Mouse (Mus musculus): ENCODE data around the gene Olfr1368.
"Not testable (repeated sequence)": the region's sequence is repeated elsewhere in the genome, so short reads cannot be mapped to it uniquely, and the experiment has no call there.

Olfr1368 gene

DNA sequence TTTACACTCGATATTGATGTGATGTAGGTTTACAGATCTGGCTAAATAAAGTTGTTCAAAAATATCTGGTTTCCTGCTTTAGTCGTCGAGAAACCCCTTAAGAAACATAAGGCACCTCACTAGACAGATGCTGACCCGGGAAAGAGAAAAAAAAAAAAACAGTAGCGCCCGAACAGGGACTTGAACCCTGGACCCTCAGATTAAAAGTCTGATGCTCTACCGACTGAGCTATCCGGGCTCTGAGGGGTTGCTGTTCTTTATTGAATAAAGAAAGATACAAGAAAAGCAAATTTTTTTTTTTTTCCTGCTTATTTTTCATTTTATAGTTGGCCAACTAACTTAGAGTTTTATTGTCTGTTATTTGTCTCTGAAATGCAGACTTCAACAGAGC, 22.2 kb upstream of the Olfr1368 start:
- no peak for DNase-seq (ENCODE audit: extremely low read depth, low read depth)

DNA sequence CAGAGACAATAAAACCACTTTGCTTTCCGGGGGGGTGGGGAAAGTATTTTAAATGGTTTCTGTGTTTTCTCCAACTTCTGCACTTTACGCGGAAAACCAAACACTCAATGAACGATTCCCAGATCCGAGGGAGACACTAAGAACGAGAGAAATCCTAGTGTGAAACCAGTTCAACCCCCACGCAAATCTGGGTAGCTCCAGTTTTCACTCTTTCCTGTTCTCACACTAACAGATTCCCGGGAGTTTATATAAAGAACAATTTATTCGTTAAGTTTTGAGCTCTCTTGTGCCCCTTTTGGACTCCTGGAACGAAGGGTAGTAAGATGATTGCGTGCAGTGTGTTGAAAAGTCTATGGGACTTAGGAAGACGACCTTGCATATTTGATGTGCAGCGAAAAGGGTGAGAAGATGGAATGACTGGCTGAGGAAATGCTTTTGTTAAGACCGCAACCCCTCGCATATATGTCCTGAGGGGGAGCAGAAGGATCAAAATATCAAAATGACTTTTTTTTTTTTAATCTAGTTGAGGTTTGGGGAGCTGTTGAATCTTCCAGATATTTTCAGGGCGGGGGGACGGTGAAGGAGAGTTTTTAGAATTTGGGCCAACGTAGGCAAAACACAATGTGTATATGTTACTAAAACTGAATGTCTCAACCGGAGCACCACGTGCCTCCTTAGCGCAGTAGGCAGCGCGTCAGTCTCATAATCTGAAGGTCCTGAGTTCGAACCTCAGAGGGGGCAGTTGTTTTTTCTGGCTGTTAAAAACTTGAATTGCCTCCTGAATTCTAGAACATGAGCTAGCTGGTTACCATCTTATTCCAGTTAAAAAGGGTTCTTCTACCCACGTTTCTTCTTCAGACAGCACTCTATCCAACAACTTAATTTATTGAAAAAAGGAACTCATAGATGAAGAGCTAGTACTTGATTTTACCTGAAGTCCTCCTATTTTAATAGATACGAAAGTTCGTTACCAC, 21.6 kb upstream of the Olfr1368 start:
- peak; percentile 68 for DNase-seq (ENCODE audit: extremely low read depth, low read depth)

DNA sequence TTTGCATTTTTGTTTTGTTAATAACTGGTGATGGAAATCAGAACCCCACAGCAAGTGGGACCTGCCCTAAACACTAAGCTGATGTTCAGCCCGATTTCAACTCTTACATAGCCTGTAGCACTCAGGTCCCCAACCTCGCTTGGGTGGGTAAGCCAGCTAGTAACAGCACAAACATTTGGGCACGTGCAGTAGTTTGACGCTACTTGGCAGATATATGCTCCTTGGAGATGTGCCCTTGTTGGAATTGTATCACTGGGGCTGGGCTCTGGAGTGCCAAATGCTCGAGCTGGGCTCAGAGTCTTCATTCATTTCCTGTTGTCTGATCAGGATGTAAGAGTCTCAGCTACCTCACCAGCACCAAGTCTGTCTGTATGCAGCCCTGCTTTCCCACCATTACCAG, 16.9 kb upstream of the Olfr1368 start:
- no peak for DNase-seq (ENCODE audit: extremely low read depth, low read depth)

DNA sequence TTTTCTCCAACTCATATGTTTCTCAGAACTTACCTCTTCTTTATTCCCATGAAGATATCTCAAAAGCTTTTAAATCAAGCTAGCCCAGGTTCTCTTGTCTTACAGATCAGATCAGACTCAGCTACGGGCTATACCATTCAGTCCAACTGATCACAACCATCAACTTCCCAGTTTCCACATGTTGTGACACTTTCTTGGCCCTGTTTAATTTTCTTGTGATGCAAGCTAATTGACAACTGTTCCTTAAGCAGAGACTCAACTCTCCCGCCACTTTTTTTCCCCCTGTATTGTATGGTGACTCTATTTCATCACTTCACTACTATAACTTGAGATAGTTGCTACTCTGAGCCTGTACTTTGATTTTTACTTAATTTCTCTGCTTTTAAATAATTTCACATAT, 15.9 kb upstream of the Olfr1368 start:
- no peak for DNase-seq (ENCODE audit: extremely low read depth, low read depth)

DNA sequence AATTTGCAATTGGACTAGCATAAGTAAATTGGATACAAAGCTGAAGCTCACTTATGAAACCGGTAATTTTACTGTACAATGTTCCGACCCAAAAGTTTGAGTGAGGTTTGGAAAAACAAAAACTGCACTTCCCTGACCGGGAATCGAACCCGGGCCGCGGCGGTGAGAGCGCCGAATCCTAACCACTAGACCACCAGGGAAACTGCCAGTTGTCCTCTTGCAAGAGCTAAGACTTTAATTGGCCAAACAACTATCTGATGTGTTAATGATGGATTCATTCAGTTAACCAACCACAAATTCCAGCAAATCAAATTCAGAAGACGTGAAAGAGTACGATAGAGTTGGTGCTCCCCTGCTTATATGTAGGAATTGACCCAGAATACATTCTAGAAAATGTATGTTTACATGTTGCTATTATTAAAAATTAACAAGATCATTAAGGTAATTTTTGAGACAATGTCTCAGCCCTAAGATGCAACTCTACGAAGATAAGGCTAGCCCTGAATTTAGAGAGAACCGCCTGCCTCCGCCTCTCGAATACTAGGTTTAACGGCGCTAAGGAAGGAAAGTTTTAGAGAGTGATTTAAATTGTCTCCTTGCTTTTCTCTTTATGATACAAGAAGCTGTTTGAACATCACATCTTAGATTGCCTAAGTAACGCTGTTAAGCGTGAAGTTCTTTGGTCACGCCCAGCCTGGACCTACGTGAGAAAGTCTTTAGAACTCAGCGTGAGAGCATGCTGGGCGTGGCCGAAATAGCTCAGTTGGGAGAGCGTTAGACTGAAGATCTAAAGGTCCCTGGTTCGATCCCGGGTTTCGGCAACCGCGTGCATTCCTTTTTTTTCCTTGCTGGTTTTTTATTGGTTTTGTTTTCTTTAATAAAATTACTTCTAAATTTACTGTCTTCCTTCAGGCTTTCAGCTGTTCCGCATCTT, 15.3 kb upstream of the Olfr1368 start:
- DNase-seq (ENCODE audit: extremely low read depth, low read depth) = no peak

DNA sequence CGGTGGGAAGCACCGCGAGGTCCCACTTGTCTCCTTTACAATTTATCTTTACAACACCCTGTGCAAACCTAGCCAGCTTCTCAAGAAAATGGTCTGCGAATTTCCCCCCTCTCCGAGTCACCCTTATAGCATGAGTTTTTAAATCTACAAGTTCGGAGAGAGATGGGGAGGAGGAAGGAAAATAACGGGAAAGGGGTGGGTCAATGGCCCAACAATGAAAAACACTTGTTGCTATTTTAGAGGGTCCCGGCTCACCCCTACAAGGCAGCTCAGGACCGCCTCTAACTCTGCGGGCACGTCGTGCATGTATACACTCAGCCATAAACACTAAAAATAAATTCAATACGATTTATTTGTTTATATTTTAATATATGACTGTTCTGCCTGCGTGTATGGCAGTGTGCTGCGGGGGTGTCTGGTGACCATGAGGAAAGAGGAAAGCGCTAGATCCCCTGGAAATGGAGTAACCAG, 14.4 kb upstream of the Olfr1368 start:
- no peak for DNase-seq (ENCODE audit: extremely low read depth, low read depth)

DNA sequence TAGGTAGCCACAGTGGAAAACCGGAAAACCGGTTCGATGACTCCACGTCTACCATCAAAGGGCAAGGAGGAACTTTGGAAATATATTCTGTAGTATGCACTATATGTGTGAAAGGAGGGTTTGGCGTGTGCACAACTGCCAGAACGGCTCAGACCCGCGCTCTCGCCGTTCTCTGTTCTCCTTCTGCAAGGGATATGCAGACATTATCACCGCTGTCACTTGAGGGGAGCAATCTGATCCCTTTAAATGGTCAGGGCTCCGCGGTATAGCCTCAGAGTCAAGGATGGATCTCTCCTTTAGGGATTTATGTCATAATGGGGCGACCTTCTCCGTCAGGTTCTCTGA, 13.8 kb upstream of the Olfr1368 start:
- no peak for DNase-seq (ENCODE audit: extremely low read depth, low read depth)

DNA sequence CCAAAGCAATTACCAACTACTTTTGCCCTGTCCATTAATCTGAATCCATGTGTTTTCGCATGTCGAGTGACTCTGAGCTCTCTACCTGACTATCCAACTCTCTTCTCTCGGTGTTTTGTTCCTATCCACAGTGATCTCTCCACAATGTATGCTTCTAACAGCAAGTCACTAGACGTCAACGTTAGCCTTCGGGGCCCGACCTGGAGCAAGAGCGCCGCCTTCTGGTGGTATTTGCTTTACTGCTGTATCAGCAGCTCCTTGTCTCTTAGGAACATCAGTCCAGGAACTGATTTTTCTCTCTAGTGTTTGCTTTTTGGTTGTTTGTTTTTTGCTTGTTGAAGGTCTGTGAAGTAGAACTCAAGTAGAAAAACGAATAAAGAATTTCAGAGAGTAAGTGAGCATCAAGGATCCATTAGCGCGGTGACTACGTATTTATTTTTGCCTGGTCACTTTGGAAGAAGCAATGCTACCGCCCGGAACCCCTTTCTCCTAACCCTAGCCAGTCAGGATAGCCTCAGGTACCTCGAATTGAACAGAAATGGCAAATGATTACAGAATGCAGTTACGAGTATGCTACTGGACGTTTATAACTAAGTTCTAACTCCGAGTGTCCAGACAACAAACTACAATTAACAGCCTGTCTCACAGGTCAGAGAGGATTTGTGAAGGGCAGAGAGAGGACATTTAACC, 13.3 kb upstream of the Olfr1368 start:
- peak; percentile 80 for DNase-seq (ENCODE audit: extremely low read depth, low read depth)

DNA sequence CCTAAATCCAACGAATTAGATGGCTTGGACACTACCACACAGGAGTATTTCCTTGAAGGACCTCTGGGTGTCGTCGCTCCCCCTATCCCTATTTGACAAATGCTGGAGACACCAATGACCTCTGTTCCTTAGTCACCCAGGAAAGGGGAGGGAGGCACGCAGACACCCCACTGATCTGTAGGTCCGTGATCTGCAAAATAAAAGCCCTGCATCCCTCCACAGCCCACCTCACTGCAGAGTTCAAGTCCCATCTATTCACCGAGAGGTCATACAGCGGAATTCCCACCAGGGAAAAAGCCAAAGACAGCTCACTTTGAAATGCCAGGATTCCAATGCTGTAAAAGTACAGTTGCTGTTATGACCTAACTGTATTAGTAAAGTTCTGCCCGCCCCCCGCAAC, 12.4 kb upstream of the Olfr1368 start:
- no peak for DNase-seq (ENCODE audit: extremely low read depth, low read depth)

DNA sequence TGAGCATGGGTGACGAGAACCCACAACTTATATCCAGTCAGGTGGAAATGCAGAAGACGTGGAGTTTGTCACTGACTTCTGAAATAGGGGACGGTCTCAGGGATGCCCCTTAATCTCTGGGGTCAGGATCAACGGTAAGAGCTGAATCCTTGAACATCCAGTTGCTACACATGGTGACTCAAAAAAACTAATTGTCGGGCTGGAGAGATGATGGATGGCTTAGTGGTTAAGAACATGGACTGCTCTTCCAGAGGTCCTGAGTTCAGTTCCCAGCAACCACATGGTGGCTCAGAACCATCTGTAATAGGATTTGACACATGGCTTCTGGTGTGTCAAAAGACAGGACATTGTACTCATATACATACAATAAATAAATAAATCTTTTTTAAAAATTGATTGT, 10.2 kb upstream of the Olfr1368 start:
- DNase-seq (ENCODE audit: extremely low read depth, low read depth) = no peak

DNA sequence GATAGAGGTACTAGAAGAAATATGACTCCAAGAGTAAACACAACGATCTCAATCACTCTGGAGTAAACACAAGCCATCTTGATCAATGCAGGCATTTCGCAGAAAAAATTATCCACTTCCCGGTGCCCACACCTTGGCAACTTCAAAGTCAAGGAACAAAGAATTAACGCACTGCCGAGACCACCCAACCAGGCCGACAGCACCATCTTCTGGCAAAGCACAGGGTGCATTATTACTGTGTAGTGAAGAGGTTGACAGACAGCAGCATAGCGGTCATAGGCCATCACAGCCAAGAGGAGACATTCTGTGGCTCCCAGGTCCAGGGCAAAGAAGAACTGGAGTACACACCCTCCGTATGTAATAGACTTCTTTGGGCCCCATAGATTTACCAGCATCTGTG, 3.2 kb downstream of the Olfr1368 start:
- no peak for DNase-seq (ENCODE audit: extremely low read depth, low read depth)

DNA sequence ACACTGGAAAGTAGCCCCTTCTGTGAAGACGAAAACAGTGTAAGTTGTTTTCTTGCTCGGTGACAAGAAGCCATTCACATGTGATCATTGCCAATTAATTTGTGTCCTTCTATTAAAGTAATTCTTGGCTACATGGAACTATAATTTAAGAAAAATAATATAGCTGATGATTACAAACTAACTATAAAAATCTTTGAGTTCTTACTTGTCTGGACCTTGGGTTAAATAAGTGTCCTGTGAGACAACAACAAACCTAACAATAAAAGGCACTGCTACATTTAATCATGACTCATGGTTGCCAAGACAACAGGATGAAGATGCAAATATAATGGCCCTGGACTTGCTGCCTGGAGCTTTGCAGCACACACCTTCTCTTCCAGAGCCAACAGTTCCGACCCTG, 16.3 kb downstream of the Olfr1368 start, which contains the start of gene Olfr263:
Gene Olfr263, plus strand, starts transcription at position 301 of the 400 bp plus-strand sequence.
- DNase-seq (ENCODE audit: extremely low read depth, low read depth) = not testable (repeated sequence)

DNA sequence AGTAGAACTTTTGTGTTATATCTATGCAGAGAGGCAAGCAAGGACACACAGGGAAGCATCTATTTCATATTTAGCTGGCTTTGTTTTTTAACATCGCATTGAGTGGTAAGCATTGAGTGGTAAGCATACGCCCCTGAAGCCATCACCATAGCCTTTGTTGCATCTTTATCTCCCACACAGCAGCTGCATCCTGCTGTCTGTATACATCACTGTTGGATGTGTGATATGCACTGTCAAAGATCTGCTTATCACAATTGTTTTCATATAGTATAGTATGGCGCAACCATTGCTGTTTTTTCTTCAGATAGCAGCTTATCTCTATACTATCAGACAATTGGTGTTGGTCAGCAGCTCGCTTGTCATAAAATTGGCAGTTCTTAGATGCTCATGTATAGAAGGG, 31.5 kb downstream of the Olfr1368 start:
- DNase-seq (ENCODE audit: extremely low read depth, low read depth) = no peak

DNA sequence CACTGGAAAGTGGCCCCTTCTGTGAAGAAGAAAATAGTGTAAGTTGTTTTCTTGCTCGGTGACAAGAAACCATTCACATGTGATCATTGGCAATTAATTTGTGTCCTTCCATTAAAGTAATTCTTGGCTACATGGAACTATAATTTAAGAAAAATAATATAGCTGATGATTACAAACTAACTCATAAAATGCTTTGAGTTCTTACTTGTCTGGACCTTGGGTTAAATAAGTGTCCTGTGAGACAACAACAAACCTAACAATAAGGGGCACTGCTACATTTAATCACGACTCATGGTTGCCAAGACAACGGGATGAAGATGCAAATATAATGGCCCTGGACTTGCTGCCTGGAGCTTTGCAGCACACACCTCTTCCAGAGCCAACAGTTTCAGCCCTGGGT, 34.5 kb downstream of the Olfr1368 start, which contains the start of gene Olfr1369-ps1:
Gene Olfr1369-ps1, plus strand, starts transcription at position 301 of the 400 bp plus-strand sequence.
- not testable (repeated sequence) for DNase-seq (ENCODE audit: extremely low read depth, low read depth)

DNA sequence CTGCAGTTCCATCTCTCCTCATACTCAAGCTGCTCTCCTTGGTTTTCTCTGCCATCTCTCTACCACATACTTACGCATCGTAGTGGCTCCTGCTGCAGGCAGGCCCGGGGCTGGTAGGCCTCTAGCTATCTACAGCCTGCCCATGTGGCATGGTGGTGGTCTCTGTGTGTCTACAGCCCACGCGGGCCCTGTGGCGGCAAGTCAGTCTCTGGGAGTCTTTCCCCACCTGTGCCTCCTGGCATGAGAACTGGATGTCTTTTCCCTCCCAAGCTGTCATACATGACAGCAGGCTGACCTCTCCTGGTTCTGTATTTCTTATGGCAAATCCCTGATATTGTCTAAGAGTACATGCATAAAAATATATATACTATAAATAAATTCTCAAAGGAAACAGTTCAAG, 35.2 kb downstream of the Olfr1368 start:
- no peak for DNase-seq (ENCODE audit: extremely low read depth, low read depth)

DNA sequence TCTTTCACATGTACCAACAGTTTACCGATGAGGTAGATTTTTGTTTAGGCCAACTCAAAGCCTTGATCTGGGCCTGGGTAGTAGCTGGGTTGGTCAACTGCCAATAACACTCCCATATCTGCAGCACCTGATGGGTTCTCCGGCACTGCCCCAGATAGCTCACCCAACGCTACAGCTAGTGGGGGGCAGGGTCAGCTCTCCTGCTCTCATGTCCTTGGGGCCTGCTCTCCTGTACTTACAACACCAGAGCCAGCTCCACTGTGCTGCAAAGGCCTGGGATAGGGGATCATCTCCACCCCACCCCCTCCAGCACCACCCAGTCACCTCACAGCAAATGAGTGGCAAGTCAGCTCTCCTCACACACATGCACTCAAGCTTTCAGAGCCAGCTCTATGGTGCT, 35.9 kb downstream of the Olfr1368 start:
- no peak for DNase-seq (ENCODE audit: extremely low read depth, low read depth)

Measured in MEL-GATA-1-ER (cell line).